Mouse (Mus musculus): ENCODE measurements around the gene Ptpn7.
"Not testable (repeated sequence)": the region's sequence is repeated elsewhere in the genome, so short reads cannot be mapped to it uniquely, and the experiment has no call there.

The Ptpn7 gene

DNA sequence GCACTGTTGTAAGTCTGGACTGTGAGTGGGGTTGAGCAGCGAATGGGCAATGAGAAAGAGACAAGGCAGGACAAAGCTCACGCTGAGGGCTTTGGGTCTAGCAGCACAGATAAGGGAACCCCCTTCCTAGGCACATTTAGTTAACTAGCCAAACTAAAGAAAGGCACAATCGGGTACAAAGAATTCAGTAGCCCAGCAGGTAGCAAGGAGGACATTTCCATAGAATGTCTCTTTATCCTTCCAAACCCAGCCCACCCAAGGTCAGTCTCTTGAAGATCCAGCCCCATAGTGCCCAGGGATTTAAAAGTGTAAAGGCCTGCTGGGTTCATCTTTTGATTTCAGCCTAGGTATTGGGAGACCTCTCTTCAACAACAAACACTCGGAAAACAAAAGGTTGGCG is 53.4 kb downstream of the Ptpn7 start:
- no peak for DNase-seq (ENCODE audit: low read depth, low spot score)

DNA sequence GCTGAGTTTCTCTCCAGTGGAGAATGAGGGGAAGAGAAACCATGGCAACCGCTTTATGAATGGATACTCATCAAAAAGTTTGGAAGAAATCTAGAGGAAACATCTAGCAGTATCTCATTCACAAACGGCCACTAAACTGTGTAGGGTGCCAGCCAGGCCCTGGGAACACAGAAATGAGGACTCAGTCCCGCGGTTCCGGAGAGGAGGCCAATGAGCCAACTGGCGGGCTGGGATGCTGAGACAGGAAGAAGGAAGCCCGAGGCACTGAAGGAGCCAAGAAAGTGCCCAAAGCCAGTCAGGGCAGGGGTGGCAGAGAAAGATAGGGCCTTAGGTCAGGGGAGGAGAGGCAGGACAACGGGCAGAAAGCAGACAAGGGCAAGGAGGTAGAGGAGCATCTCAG is 53.9 kb downstream of the Ptpn7 start:
- no peak for DNase-seq (ENCODE audit: low read depth, low spot score)

DNA sequence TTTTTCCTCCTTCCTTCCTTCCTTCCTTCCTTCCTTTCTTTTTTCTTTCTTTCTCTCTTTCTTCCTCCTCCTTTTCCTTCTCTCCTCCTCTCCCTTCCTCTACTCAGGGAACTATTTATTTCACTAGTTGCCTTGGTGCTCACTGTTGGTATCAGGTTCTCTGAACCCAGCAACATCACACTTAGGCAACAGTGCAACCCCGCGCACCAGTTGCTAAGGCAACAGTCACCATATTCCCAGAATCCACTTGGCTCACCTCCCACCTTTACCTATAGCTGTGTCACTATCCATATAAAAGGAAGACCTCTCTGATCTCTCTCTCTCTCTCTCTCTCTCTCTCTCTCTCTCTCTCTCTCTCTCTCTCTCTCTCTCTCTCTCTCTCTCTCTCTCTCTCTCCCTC is 54.5 kb downstream of the Ptpn7 start:
- DNase-seq (ENCODE audit: low read depth, low spot score): not testable (repeated sequence)

DNA sequence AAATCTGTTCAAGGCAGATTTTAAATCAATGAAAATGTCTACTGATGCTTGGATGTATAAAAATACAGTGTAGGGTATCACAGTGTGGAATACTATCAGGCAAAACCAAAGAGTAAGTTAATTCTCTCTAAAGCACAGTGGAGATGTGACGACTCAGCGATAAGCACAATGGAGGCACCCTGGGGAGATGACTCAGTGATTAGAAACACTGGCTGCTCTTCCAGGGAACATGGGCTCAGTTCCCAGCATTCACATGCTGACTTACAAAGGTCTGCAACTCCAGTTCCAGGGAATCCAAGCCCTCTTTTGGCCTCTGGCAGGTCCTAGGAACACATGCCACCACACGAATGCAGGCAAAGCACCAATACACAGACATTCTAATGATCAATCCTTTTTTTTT is 55.7 kb downstream of the Ptpn7 start:
- no peak for DNase-seq (ENCODE audit: low read depth, low spot score)

DNA sequence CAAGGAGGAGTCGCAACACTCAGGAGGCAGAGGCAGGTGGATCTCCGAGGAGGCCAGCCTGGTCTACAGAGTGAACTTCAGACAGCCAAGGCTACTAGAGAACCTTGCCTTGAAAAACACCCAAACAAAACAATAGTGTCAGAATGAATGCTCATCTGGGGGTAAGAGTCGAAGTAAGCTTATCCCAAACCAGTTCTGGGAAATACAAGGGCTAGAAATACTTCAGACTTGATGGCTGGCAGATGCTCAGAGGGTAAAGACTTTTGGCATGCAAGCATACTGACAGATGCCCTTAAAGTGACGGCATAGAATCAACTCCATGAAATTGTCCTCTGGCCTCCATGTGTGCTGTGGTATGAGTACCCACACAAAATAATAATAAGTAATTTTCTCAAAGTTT is 56.7 kb downstream of the Ptpn7 start:
- no peak for DNase-seq (ENCODE audit: low read depth, low spot score)

DNA sequence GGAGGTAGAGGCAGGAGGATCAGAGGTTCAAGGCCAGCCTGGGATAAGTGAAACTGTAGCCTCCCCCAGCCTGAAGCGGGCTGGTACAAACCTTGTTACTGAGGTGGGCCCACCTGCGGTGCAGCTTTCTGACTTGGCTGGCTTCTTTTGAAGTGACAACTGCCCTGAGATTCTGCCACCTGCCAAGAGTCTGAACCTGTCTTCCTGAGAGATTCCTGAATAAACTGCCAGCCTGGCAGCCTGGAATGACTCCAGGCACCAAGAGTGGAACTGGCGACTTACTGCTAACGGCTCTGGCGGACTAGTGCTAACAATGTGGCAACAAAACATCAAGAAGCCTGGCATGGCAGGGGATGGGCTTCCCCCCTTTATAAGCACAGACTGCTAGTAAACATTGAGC is 61.8 kb downstream of the Ptpn7 start:
- DNase-seq (ENCODE audit: low read depth, low spot score): not testable (repeated sequence)
